Mouse (Mus musculus) heart, embryonic 10.5 days (tissue): ENCODE results near the gene Psme1. TPM values are rescaled to one million over a fixed set of nuclear protein-coding genes. Genes with fewer than 3 reads are reported as not detected.

Experiments used
- DNase-seq: peaks from one replicate; pipeline ENCODE4 v3.0.0-alpha.2; 2017; ENCODE audit warnings: low spot score
- H3K27ac ChIP-seq: fragments of 300-500 bp; sonication (generic); 2 replicates; pipeline ENCODE4 v1.5.1; 2016; ENCODE audit warnings: mild to moderate bottlenecking
- H3K27me3 ChIP-seq: fragments of 300-500 bp; sonication (generic); 2 replicates; pipeline ENCODE4 v1.6.1; 2016; ENCODE audit warnings: mild to moderate bottlenecking; ENCODE audit not compliant: poor library complexity, insufficient read depth, severe bottlenecking
- H3K36me3 ChIP-seq: fragments of 300-500 bp; sonication (generic); 2 replicates; pipeline ENCODE4 v1.6.1; 2016; ENCODE audit warnings: mild to moderate bottlenecking, moderate library complexity
- H3K4me1 ChIP-seq: fragments of 300-500 bp; sonication (generic); 2 replicates; pipeline ENCODE4 v1.6.1; 2016; ENCODE audit warnings: mild to moderate bottlenecking
- H3K4me3 ChIP-seq: fragments of 300-500 bp; sonication (generic); 2 replicates; pipeline ENCODE4 v1.5.1; 2016; ENCODE audit warnings: mild to moderate bottlenecking, moderate library complexity
- H3K9me3 ChIP-seq: fragments of 300-500 bp; sonication (generic); 2 replicates; pipeline ENCODE4 v1.6.1; 2016; ENCODE audit warnings: mild to moderate bottlenecking, moderate library complexity
- WGBS: fragments of 180-500 bp; shearing (Covaris S2); methylation state at CpG from one replicate; pipeline ENCODE4 v1.1.7; 2016; 5-methylcytosine and 5-hydroxymethylcytosine counted together
- polyA plus RNA-seq: library from polyadenylated mRNA; unstranded; fragments of >200 nt; fragmentation: Nextera tagmentation; extraction: Ambion mirVana; gene quantifications from 2 replicates; pipeline ENCODE4 v1.2.1, GENCODE M21; 2016

The Psme1 gene
- polyA plus RNA-seq, 1 experiment from 2014 or later: 173 TPM

- no peaks in the 10 kb centered on the region for H3K27me3 ChIP-seq
- H3K4me3 ChIP-seq: no peak overlapping the region
- WGBS: 81% methylated on average over 3 of the region's 3 CpGs
- no peak overlapping the region for H3K27ac ChIP-seq
- no peaks in the 10 kb centered on the region for H3K9me3 ChIP-seq
- DNase-seq: no peak
- peaks cover 16% of the 10 kb centered on the region for H3K4me1 ChIP-seq
- H3K36me3 ChIP-seq: 0 out of 2 replicates have a peak, but pooled peaks cover under 1% of the 10 kb centered on the region
Measured at GRCm38 (mm10) chr14:55557587-55557986, 20.3 kb upstream of the Psme1 start.

- no peaks in the 10 kb centered on the region for H3K9me3 ChIP-seq
- no peaks in the 10 kb centered on the region for H3K27me3 ChIP-seq
- H3K27ac ChIP-seq: peak overlapping the region; percentile 98
- no peak for DNase-seq
- H3K4me1 ChIP-seq: peaks cover 16% of the 10 kb centered on the region
- peak overlapping the region; percentile 77 for H3K4me3 ChIP-seq
- H3K36me3 ChIP-seq: peaks cover 14% of the 10 kb centered on the region; the same call in 1 of the 2 replicates
- 52% methylated on average over 6 of the region's 6 CpGs for whole genome bisulfite sequencing
Measured at GRCm38 (mm10) chr14:55558740-55559448, 19.0 kb upstream of the Psme1 start.

GRCm38 (mm10) chr14:55559799-55560201 is 18.1 kb upstream of the Psme1 start, which contains the start of gene Dcaf11:
Gene Dcaf11 (plus strand): TSS chr14:55560006.
- H3K27me3 ChIP-seq: no peaks in the 10 kb centered on the region
- DNase-seq: peak; percentile 97
- H3K27ac ChIP-seq: peak within 1 kb of the TSS; percentile 98
- peaks cover 23% of the 10 kb centered on the region for H3K36me3 ChIP-seq
- peaks cover 16% of the 10 kb centered on the region for H3K4me1 ChIP-seq
- H3K4me3 ChIP-seq: peak within 1 kb of the TSS; percentile 77
- no peaks in the 10 kb centered on the region for H3K9me3 ChIP-seq
- WGBS: under 1% methylated on average over 27 of the region's 27 CpGs

- Histone ChIP-seq H3K27me3 (no peaks in the 10 kb centered on the region), H3K9me3 (no peaks in the 10 kb centered on the region), H3K4me1 (peaks cover 16% of the 10 kb centered on the region), H3K4me3 (peak within 1 kb of the TSS; percentile 77), H3K27ac (peak within 1 kb of the TSS; percentile 98), H3K36me3 (peaks cover 29% of the 10 kb centered on the region)
- DNase-seq: peak; percentile 100
- under 1% methylated on average over 51 of the region's 51 CpGs for WGBS
Measured at GRCm38 (mm10) chr14:55560202-55561073, 17.5 kb upstream of the Psme1 start, which contains the start of gene A730061H03Rik. Gene A730061H03Rik (minus strand): TSS chr14:55560406.

GRCm38 (mm10) chr14:55561860-55562259 is 16.1 kb upstream of the Psme1 start:
- no peak overlapping the region for H3K4me3 ChIP-seq
- DNase-seq: no peak

GRCm38 (mm10) chr14:55563249-55563648 is 14.7 kb upstream of the Psme1 start:
- peaks cover 11% of the 10 kb centered on the region for H3K4me1 ChIP-seq
- H3K9me3 ChIP-seq: no peaks in the 10 kb centered on the region
- no peaks in the 10 kb centered on the region for H3K27me3 ChIP-seq
- H3K27ac ChIP-seq: no peak overlapping the region
- H3K4me3 ChIP-seq: no peak overlapping the region
- no peak for DNase-seq
- peaks cover 57% of the 10 kb centered on the region for H3K36me3 ChIP-seq
- WGBS: 88% methylated on average over 11 of the region's 11 CpGs

More at GRCm38 (mm10) chr14:55561860-55562259, 16.1 kb upstream of the Psme1 start:
- Histone ChIP-seq H3K27me3 (no peaks in the 10 kb centered on the region), H3K27ac (no peak overlapping the region), H3K9me3 (no peaks in the 10 kb centered on the region), H3K36me3 (peaks cover 43% of the 10 kb centered on the region), H3K4me1 (peaks cover 13% of the 10 kb centered on the region)
- 84% methylated on average over 10 of the region's 10 CpGs for WGBS

GRCm38 (mm10) chr14:55565748-55566147 is 12.2 kb upstream of the Psme1 start:
- H3K27ac ChIP-seq: no peak overlapping the region
- H3K36me3 ChIP-seq: peaks cover 78% of the 10 kb centered on the region
- WGBS: 74% methylated on average over 3 of the region's 3 CpGs
- DNase-seq: no peak
- no peak overlapping the region for H3K4me3 ChIP-seq
- no peaks in the 10 kb centered on the region for H3K27me3 ChIP-seq
- H3K9me3 ChIP-seq: no peaks in the 10 kb centered on the region
- H3K4me1 ChIP-seq: peaks cover 13% of the 10 kb centered on the region

GRCm38 (mm10) chr14:55567496-55567895 is 10.4 kb upstream of the Psme1 start:
- Histone ChIP-seq H3K27ac (no peak overlapping the region), H3K27me3 (no peaks in the 10 kb centered on the region), H3K36me3 (peaks cover 78% of the 10 kb centered on the region), H3K4me3 (no peak overlapping the region), H3K4me1 (peaks cover 3% of the 10 kb centered on the region; the same call in 1 of the 2 replicates), H3K9me3 (no peaks in the 10 kb centered on the region)
- WGBS: 77% methylated on average over 3 of the region's 3 CpGs
- no peak for DNase-seq

GRCm38 (mm10) chr14:55570588-55570987 is 7.3 kb upstream of the Psme1 start:
- Histone ChIP-seq H3K36me3 (peaks cover 47% of the 10 kb centered on the region), H3K27ac (no peak overlapping the region), H3K4me1 (peaks cover 17% of the 10 kb centered on the region), H3K4me3 (no peak overlapping the region), H3K9me3 (no peaks in the 10 kb centered on the region), H3K27me3 (no peaks in the 10 kb centered on the region)
- no peak for DNase-seq
- 85% methylated on average over 2 of the region's 2 CpGs for WGBS

GRCm38 (mm10) chr14:55571760-55572159 is 6.2 kb upstream of the Psme1 start:
- no peak overlapping the region for H3K4me3 ChIP-seq
- no peak overlapping the region for H3K27ac ChIP-seq
- no peaks in the 10 kb centered on the region for H3K27me3 ChIP-seq
- H3K9me3 ChIP-seq: no peaks in the 10 kb centered on the region
- DNase-seq: no peak
- H3K36me3 ChIP-seq: peaks cover 35% of the 10 kb centered on the region
- peaks cover 26% of the 10 kb centered on the region for H3K4me1 ChIP-seq

GRCm38 (mm10) chr14:55575302-55575701 is 2.6 kb upstream of the Psme1 start, which contains the start of gene Fitm1:
Gene Fitm1 (plus strand): TSS chr14:55575617.
- peak; percentile 85 for DNase-seq
- WGBS: 35% methylated on average over 8 of the region's 8 CpGs
- Histone ChIP-seq H3K36me3 (peaks cover 8% of the 10 kb centered on the region), H3K4me3 (peak within 1 kb of the TSS; percentile 57), H3K27ac (peak within 1 kb of the TSS; percentile 93), H3K9me3 (no peaks in the 10 kb centered on the region), H3K4me1 (peaks cover 47% of the 10 kb centered on the region), H3K27me3 (no peaks in the 10 kb centered on the region)

- no peaks in the 10 kb centered on the region for H3K9me3 ChIP-seq
- DNase-seq: no peak
- H3K4me1 ChIP-seq: peaks cover 46% of the 10 kb centered on the region
- H3K27ac ChIP-seq: peak overlapping the region; percentile 93
- H3K4me3 ChIP-seq: peak overlapping the region; percentile 57
- H3K27me3 ChIP-seq: no peaks in the 10 kb centered on the region
- 46% methylated on average over 13 of the region's 13 CpGs for WGBS
- H3K36me3 ChIP-seq: peaks cover 12% of the 10 kb centered on the region
Measured at GRCm38 (mm10) chr14:55575711-55576110, 2.2 kb upstream of the Psme1 start.

- WGBS: 56% methylated on average over 16 of the region's 16 CpGs
- Histone ChIP-seq H3K4me3 (peak overlapping the region; percentile 57), H3K27me3 (no peaks in the 10 kb centered on the region), H3K4me1 (peaks cover 44% of the 10 kb centered on the region), H3K9me3 (no peaks in the 10 kb centered on the region), H3K27ac (peak overlapping the region; percentile 93), H3K36me3 (peaks cover 19% of the 10 kb centered on the region)
- DNase-seq: no peak
Measured at GRCm38 (mm10) chr14:55576376-55576775, 1.5 kb upstream of the Psme1 start.
